Mouse (Mus musculus) bone marrow, adult 2 months (tissue): ENCODE results near the gene Bbs4. TPM values are rescaled to one million over a fixed set of nuclear protein-coding genes. Genes with fewer than 3 reads are reported as not detected.

Source experiments
- H3K27ac ChIP-seq: fragments of 200-500 bp; 2 replicates; pipeline ENCODE4 v1.5.1; 2012; ENCODE audit warnings: low read depth, mild to moderate bottlenecking, control low read depth, inconsistent platforms, low read length; ENCODE audit not compliant: control insufficient read depth, poor library complexity, insufficient read depth
- H3K4me1 ChIP-seq: fragments of 200-500 bp; 2 replicates; pipeline ENCODE4 v1.6.1; 2011; ENCODE audit warnings: low read length; ENCODE audit not compliant: control insufficient read depth, insufficient read depth
- H3K4me3 ChIP-seq: fragments of 200-500 bp; replicated peaks from 2 replicates; pipeline ENCODE3; 2011; ENCODE audit warnings: mild to moderate bottlenecking, low read depth, low read length, control low read depth; ENCODE audit not compliant: control insufficient read depth
- CTCF ChIP-seq: fragments of 200-500 bp; IDR thresholded peaks from 2 replicates; pipeline ENCODE4 v1.5.1; 2011; ENCODE audit warnings: low read length, control low read depth; ENCODE audit not compliant: control insufficient read depth, insufficient read depth
- POLR2A ChIP-seq: fragments of 200-500 bp; IDR thresholded peaks from 2 replicates; pipeline ENCODE4 v1.6.1; 2011; ENCODE audit warnings: low read depth, mild to moderate bottlenecking, control low read depth, low read length, borderline replicate concordance; ENCODE audit not compliant: control insufficient read depth
- WGBS: fragments of 180-500 bp; shearing (Covaris S2); methylation state at CpG from one replicate; pipeline ENCODE4 v1.1.7; 2018; 5-methylcytosine and 5-hydroxymethylcytosine counted together
- polyA plus RNA-seq: library from polyadenylated mRNA; stranded (reverse); fragments of >200 nt; gene quantifications from 2 replicates; pipeline ENCODE4 v1.2.4, GENCODE M21; 2011; ENCODE audit warnings: low replicate concordance; ENCODE audit not compliant: missing spikeins, insufficient read depth, insufficient read length

The Bbs4 gene
- polyA plus RNA-seq, 1 experiment, result 4.5 TPM

- WGBS, result 28% methylated on average over 15 of the region's 15 CpGs
Observed at GRCm38 (mm10) chr9:59352586-59353252, 589 bp downstream of the Bbs4 start.

GRCm38 (mm10) chr9:59346176-59346575 is 7.1 kb downstream of the Bbs4 start:
- TF ChIP-seq POLR2A, result no peak
- TF ChIP-seq CTCF, result no peak
- WGBS, result 74% methylated on average over 2 of the region's 2 CpGs
- H3K27ac ChIP-seq, result no peak overlapping the region

More at GRCm38 (mm10) chr9:59352586-59353252, 589 bp downstream of the Bbs4 start:
- Histone ChIP-seq H3K4me3 (peak overlapping the region; percentile 93), H3K27ac (no peak overlapping the region), H3K4me1 (no peaks in the 10 kb centered on the region)
- TF ChIP-seq POLR2A (no peak), CTCF (no peak)

GRCm38 (mm10) chr9:59340002-59340401 is 13.3 kb downstream of the Bbs4 start:
- Histone ChIP-seq H3K27ac (no peak overlapping the region), H3K4me3 (no peak overlapping the region), H3K4me1 (no peaks in the 10 kb centered on the region)
- TF ChIP-seq POLR2A (no peak), CTCF (peak; percentile 67)
- 65% methylated on average over 9 of the region's 9 CpGs for WGBS

More at GRCm38 (mm10) chr9:59346176-59346575, 7.1 kb downstream of the Bbs4 start:
- Histone ChIP-seq H3K4me1 (no peaks in the 10 kb centered on the region), H3K4me3 (no peak overlapping the region)

GRCm38 (mm10) chr9:59339107-59339506 is 14.2 kb downstream of the Bbs4 start:
- H3K27ac ChIP-seq, result no peak overlapping the region
- 90% methylated on average over 5 of the region's 5 CpGs for WGBS
- no peaks in the 10 kb centered on the region for H3K4me1 ChIP-seq
- TF ChIP-seq POLR2A (no peak), CTCF (no peak)
- H3K4me3 ChIP-seq, result no peak overlapping the region

GRCm38 (mm10) chr9:59338411-59338810 is 14.9 kb downstream of the Bbs4 start:
- H3K27ac ChIP-seq, result no peak overlapping the region
- TF ChIP-seq CTCF (no peak), POLR2A (no peak)
- H3K4me3 ChIP-seq, result no peak overlapping the region
- no peaks in the 10 kb centered on the region for H3K4me1 ChIP-seq
- 88% methylated on average over 5 of the region's 5 CpGs for WGBS

GRCm38 (mm10) chr9:59337889-59338288 is 15.4 kb downstream of the Bbs4 start:
- H3K4me1 ChIP-seq, result no peaks in the 10 kb centered on the region
- no peak overlapping the region for H3K4me3 ChIP-seq
- TF ChIP-seq CTCF (no peak), POLR2A (no peak)
- H3K27ac ChIP-seq, result no peak overlapping the region
- WGBS, result 91% methylated on average over 5 of the region's 5 CpGs

- H3K4me3 ChIP-seq, result no peak overlapping the region
- H3K4me1 ChIP-seq, result no peaks in the 10 kb centered on the region
- no peak for TF ChIP-seq CTCF
- TF ChIP-seq POLR2A, result no peak
- no peak overlapping the region for H3K27ac ChIP-seq
- 72% methylated on average over 3 of the region's 3 CpGs for WGBS
Observed at GRCm38 (mm10) chr9:59336539-59336938, 16.8 kb downstream of the Bbs4 start.

GRCm38 (mm10) chr9:59330055-59330454 is 23.3 kb downstream of the Bbs4 start:
- no peak overlapping the region for H3K4me3 ChIP-seq
- 62% methylated on average over 5 of the region's 5 CpGs for whole genome bisulfite sequencing
- no peaks in the 10 kb centered on the region; the same call in 1 of the 2 replicates for H3K4me1 ChIP-seq
- no peak for TF ChIP-seq CTCF
- TF ChIP-seq POLR2A, result no peak
- no peak overlapping the region for H3K27ac ChIP-seq

GRCm38 (mm10) chr9:59324351-59324750 is 29.0 kb downstream of the Bbs4 start:
- no peak overlapping the region for H3K27ac ChIP-seq
- no peak overlapping the region for H3K4me3 ChIP-seq
- H3K4me1 ChIP-seq, result no peaks in the 10 kb centered on the region
- no peak for TF ChIP-seq POLR2A
- TF ChIP-seq CTCF, result no peak
